Mouse (Mus musculus): ENCODE measurements around the gene Tmtc2.

DNA sequence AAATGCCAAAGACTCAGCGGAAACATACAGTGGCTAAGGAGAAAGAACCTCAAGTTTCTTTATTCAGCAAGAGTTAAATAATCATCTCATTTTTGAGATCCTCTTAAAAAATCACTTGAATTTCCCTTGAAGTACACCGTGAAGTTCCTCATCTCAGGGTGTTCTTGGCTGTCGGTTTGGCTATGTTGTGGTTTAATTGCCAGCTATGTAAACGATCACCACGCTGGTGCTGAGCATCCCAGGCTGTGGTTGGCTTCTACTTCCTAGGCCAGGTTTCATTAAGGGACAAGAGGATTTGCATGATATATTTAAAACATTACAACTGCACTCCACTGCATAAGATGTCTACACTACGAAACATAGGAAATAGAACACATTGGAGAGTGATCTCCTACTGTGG lies 348.5 kb downstream of the Tmtc2 start:
- TF ChIP-seq CTCF (IDR thresholded peaks at IDR 0.05; ENCODE audit: control insufficient read depth, insufficient read depth, insufficient replicate concordance, low read depth, low read length) (no peak), POLR2A (IDR thresholded peaks at IDR 0.05; ENCODE audit: control insufficient read depth, low read depth, low read length) (no peak)
